In genomic region chr6:29303726-29304125, GRCm38 (mm10) we compare ENCODE assay signal across 19 mouse cellular contexts. TPM values are rescaled to one million over a fixed set of nuclear protein-coding genes. Genes with fewer than 3 reads are reported as not detected.
A peak's percentile ranks its signal among the peaks of the same experiment; 100 is the strongest.
DNase-seq lines count a peak whose midpoint lies in the region; ATAC-seq and TF ChIP-seq lines count a peak whose summit lies in the region.
"Had no signal": no experiment of that assay in that cellular context is flagged by ENCODE, and none has a peak within 500 bp of the region (broad histone marks: within the 10 kb centered on the region; RNA-seq: fewer than 3 reads in every experiment).

No protein-coding gene starts in this region.

- ATAC-seq in kidney, postnatal 0 days (replicated peaks; ENCODE audit: low FRiP score, low read depth) = no peak
- no peak for ATAC-seq in monocyte, adult 5-6 weeks (replicated peaks; ENCODE audit: insufficient number of reproducible peaks, low FRiP score, low TSS enrichment, poor library complexity, severe bottlenecking)
- ATAC-seq: forebrain, embryonic 15.5 days had no signal

- TF ChIP-seq POLR2A in cerebellum, adult 2 months (IDR thresholded peaks at IDR 0.05; ENCODE audit: borderline replicate concordance, insufficient read depth, low read length) = no peak

- no peaks in the 10 kb centered on the region for H3K36me3 ChIP-seq in kidney, postnatal 0 days (ENCODE audit: insufficient read depth, low read length)
- H3K36me3 ChIP-seq: embryonic facial prominence, embryonic 10.5 days; forebrain, embryonic 15.5 days; heart, embryonic 15.5 days; hindbrain, embryonic 12.5 days; limb, embryonic 13.5 days; lung, embryonic 15.5 days; neural tube, embryonic 12.5 days had no signal

- WGBS in cerebellum, adult 2 months = 19% methylated on average over 5 of the region's 5 CpGs
- WGBS in kidney, postnatal 0 days = 40% methylated on average over 5 of the region's 5 CpGs

- H3K27ac ChIP-seq in cerebellum, adult 2 months (ENCODE audit: insufficient read depth, low read length) = no peak overlapping the region
- no peak overlapping the region for H3K27ac ChIP-seq in kidney, postnatal 0 days
- H3K27ac ChIP-seq: embryonic facial prominence, embryonic 10.5 days; forebrain, embryonic 15.5 days; heart, embryonic 15.5 days; hindbrain, embryonic 12.5 days; limb, embryonic 13.5 days; lung, embryonic 15.5 days; neural tube, embryonic 12.5 days had no signal

- H3K4me3 ChIP-seq in cerebellum, adult 2 months (replicated peaks; ENCODE audit: insufficient read depth, low read depth, low read length) = no peak overlapping the region
- H3K4me3 ChIP-seq in kidney, postnatal 0 days (replicated peaks; ENCODE audit: low read depth, low read length) = no peak overlapping the region
- H3K4me3 ChIP-seq: embryonic facial prominence, embryonic 10.5 days; forebrain, embryonic 15.5 days; heart, embryonic 15.5 days; hindbrain, embryonic 12.5 days; limb, embryonic 13.5 days; lung, embryonic 15.5 days; neural tube, embryonic 12.5 days had no signal

- no peak overlapping the region for H3K4me2 ChIP-seq in kidney, postnatal 0 days (ENCODE audit: low read length)
- H3K4me2 ChIP-seq: forebrain, embryonic 15.5 days; heart, embryonic 15.5 days; hindbrain, embryonic 12.5 days; limb, embryonic 13.5 days; lung, embryonic 15.5 days; neural tube, embryonic 12.5 days had no signal

- DNase-seq in cerebellum, postnatal 10 days = peak; percentile 16 to 31
- DNase-seq in cerebellum, adult 2 months = no peak
- peak; percentile 8 for DNase-seq in kidney, postnatal 0 days (ENCODE audit: low spot score)
- no peak for DNase-seq in kidney, postnatal 25 days
- DNase-seq in lung, postnatal 36 days = peak; percentile 22
- no peak for DNase-seq in lung, postnatal 25 days (ENCODE audit: low spot score)
- peak; percentile 8 for DNase-seq in brain, adult 2 months (ENCODE audit: low read depth, low spot score)
- DNase-seq: heart, adult 18-20 months; layer of hippocampus, adult 9-11 months had no signal

- H3K9ac ChIP-seq in kidney, postnatal 0 days (ENCODE audit: low read depth, low read length) = no peak overlapping the region
- H3K9ac ChIP-seq: forebrain, embryonic 15.5 days; heart, embryonic 15.5 days; hindbrain, embryonic 12.5 days; limb, embryonic 13.5 days; lung, embryonic 15.5 days; neural tube, embryonic 12.5 days had no signal

- no peak for TF ChIP-seq CTCF in cerebellum, adult 2 months (IDR thresholded peaks at IDR 0.05; ENCODE audit: borderline replicate concordance, insufficient read depth, low read depth, low read length)
- peak; percentile 45; the same call in 1 of the 2 replicates for TF ChIP-seq CTCF in kidney, postnatal 0 days (IDR thresholded peaks at IDR 0.05; ENCODE audit: low read depth)

- no peaks in the 10 kb centered on the region for H3K27me3 ChIP-seq in cerebellum, adult 2 months (ENCODE audit: control insufficient read depth, insufficient read depth, low read length)
- no peaks in the 10 kb centered on the region for H3K27me3 ChIP-seq in kidney, postnatal 0 days (ENCODE audit: insufficient read depth, low read length)
- H3K27me3 ChIP-seq: forebrain, embryonic 15.5 days; heart, embryonic 15.5 days; hindbrain, embryonic 12.5 days; limb, embryonic 13.5 days; lung, embryonic 15.5 days; neural tube, embryonic 12.5 days had no signal

- H3K9me3 ChIP-seq in kidney, postnatal 0 days (replicated peaks; ENCODE audit: low read length) = no peaks in the 10 kb centered on the region
- H3K9me3 ChIP-seq: forebrain, embryonic 15.5 days; heart, embryonic 15.5 days; hindbrain, embryonic 12.5 days; limb, embryonic 13.5 days; lung, embryonic 15.5 days; neural tube, embryonic 12.5 days had no signal

- H3K4me1 ChIP-seq in cerebellum, adult 2 months (ENCODE audit: control insufficient read depth, insufficient read depth, low read length) = no peaks in the 10 kb centered on the region
- no peaks in the 10 kb centered on the region for H3K4me1 ChIP-seq in kidney, postnatal 0 days (replicated peaks; ENCODE audit: insufficient read depth, low read length)
- H3K4me1 ChIP-seq: forebrain, embryonic 15.5 days; heart, embryonic 15.5 days; hindbrain, embryonic 12.5 days; limb, embryonic 13.5 days; lung, embryonic 15.5 days; neural tube, embryonic 12.5 days had no signal

RNA-seq across cellular contexts. Expression of gene Fam71f1, which starts 15.2 kb away (rescaled TPM):
- not detected in 2 replicates for polyA plus RNA-seq in cerebellum, adult 2 months (2012; rRNA removed)
- not detected in 2 replicates for polyA plus RNA-seq in kidney, postnatal 0 days (2015; fragmentation: Nextera tagmentation; extraction: Ambion mirVana)
- total RNA-seq in monocyte, adult 5-6 weeks (2017) = not detected in 3 replicates
- total RNA-seq: heart, adult 18-20 months; left cerebral cortex, postnatal 10 days; megakaryocyte, adult 5-6 weeks had no signal
- polyA plus RNA-seq: embryonic facial prominence, embryonic 10.5 days; forebrain, embryonic 15.5 days; hindbrain, embryonic 12.5 days; lung, embryonic 15.5 days; neural tube, embryonic 12.5 days had no signal

RNA-seq across cellular contexts. Expression of gene Fam71f2, which starts 24.3 kb away (rescaled TPM):
- polyA plus RNA-seq in cerebellum, adult 2 months (2012; rRNA removed) = 1.1 TPM in 2 replicates
- 0.29 and 0.60 TPM in 2 replicates for polyA plus RNA-seq in kidney, postnatal 0 days (2015; fragmentation: Nextera tagmentation; extraction: Ambion mirVana)
- 1.9 TPM in 1 of 3 replicates, not detected in the others for total RNA-seq in monocyte, adult 5-6 weeks (2017)
- total RNA-seq: heart, adult 18-20 months; megakaryocyte, adult 5-6 weeks had no signal

RNA-seq across cellular contexts. Expression of gene Hilpda, which starts 31.4 kb away (rescaled TPM):
- 10.2 and 11.2 TPM in 2 replicates for polyA plus RNA-seq in cerebellum, adult 2 months (2012; rRNA removed)
- 32.8 and 34.2 TPM in 2 replicates for polyA plus RNA-seq in kidney, postnatal 0 days (2015; fragmentation: Nextera tagmentation; extraction: Ambion mirVana)
- 7.6 to 8.9 TPM (median 8.5 TPM) in 3 replicates for total RNA-seq in monocyte, adult 5-6 weeks (2017)

RNA-seq across cellular contexts. Expression of gene Calu, which starts 44.1 kb away (rescaled TPM):
- polyA plus RNA-seq in cerebellum, adult 2 months (2012; rRNA removed) = 68.0 and 68.6 TPM in 2 replicates
- 271 and 306 TPM in 2 replicates for polyA plus RNA-seq in kidney, postnatal 0 days (2015; fragmentation: Nextera tagmentation; extraction: Ambion mirVana)
- total RNA-seq in monocyte, adult 5-6 weeks (2017) = 134 to 144 TPM (median 142 TPM) in 3 replicates

Comparison
In these comparisons a context has a peak if more than half of its experiments do, and no peak if none do; other contexts are left out.
1. DNase-seq: peak in cerebellum, postnatal 10 days (2 of 2), kidney, postnatal 0 days (single experiment), lung, postnatal 36 days (single experiment) and brain, adult 2 months (single experiment); none in cerebellum, adult 2 months (0 of 2), kidney, postnatal 25 days (0 of 2) and lung, postnatal 25 days (single experiment).